Mouse (Mus musculus) lung, postnatal 0 days (tissue): ENCODE measurements around the gene Kcna7.

ENCODE experiments used
- CTCF ChIP-seq: IDR thresholded peaks from 2 replicates; pipeline ENCODE4 v1.5.1; 2016; ENCODE audit warnings: antibody characterized with exemption, mild to moderate bottlenecking
- EP300 ChIP-seq: IDR thresholded peaks from 2 replicates; pipeline ENCODE4 v1.6.1; 2016; ENCODE audit warnings: antibody characterized with exemption, mild to moderate bottlenecking, control low read depth

- TF ChIP-seq CTCF (no peak), EP300 (no peak)
Measured at GRCm38 (mm10) chr7:45372371-45372770, 33.1 kb upstream of the Kcna7 start.
